Mouse (Mus musculus) forebrain, embryonic 12.5 days (tissue): Measurements from ENCODE around the gene Zmiz1. TPM values are rescaled to one million over a fixed set of nuclear protein-coding genes. Genes with fewer than 3 reads are reported as not detected.

ENCODE experiments used
- ATAC-seq: fragments of 200-750 bp; cut with Nextera tagmentation; 2 replicates; pipeline ENCODE4 v1.8.0; 2017; ENCODE audit warnings: moderate TSS enrichment; ENCODE audit not compliant: low FRiP score
- H3K27ac ChIP-seq: fragments of 300-500 bp; sonication (generic); 2 replicates; pipeline ENCODE4 v1.5.1; 2016; ENCODE audit warnings: mild to moderate bottlenecking
- H3K27me3 ChIP-seq: fragments of 300-500 bp; sonication (generic); 2 replicates; pipeline ENCODE4 v1.6.1; 2016; ENCODE audit warnings: mild to moderate bottlenecking
- H3K36me3 ChIP-seq: fragments of 300-500 bp; sonication (generic); replicated peaks from 2 replicates; pipeline ENCODE4 v1.6.1; 2016; ENCODE audit warnings: mild to moderate bottlenecking
- H3K4me1 ChIP-seq: fragments of 300-500 bp; sonication (generic); 2 replicates; pipeline ENCODE4 v1.6.1; 2016
- H3K4me2 ChIP-seq: fragments of 300-500 bp; sonication (generic); 2 replicates; pipeline ENCODE4 v1.6.1; 2016; ENCODE audit warnings: mild to moderate bottlenecking, moderate library complexity
- H3K4me3 ChIP-seq: fragments of 300-500 bp; sonication (generic); replicated peaks from 2 replicates; pipeline ENCODE4 v1.5.1; 2016; ENCODE audit warnings: mild to moderate bottlenecking
- H3K9ac ChIP-seq: fragments of 300-500 bp; sonication (generic); 2 replicates; pipeline ENCODE4 v1.6.1; 2016; ENCODE audit warnings: mild to moderate bottlenecking
- H3K9me3 ChIP-seq: fragments of 300-500 bp; sonication (generic); 2 replicates; pipeline ENCODE4 v1.6.1; 2016
- WGBS: fragments of 180-500 bp; shearing (Covaris S2); methylation state at CpG from one replicate; pipeline ENCODE4 v1.1.7; 2016; 5-methylcytosine and 5-hydroxymethylcytosine counted together
- polyA plus RNA-seq: library from polyadenylated mRNA; unstranded; fragments of >200 nt; fragmentation: Nextera tagmentation; extraction: Ambion mirVana; gene quantifications from 2 replicates; pipeline ENCODE4 v1.2.1, GENCODE M21; 2016

The Zmiz1 gene
- polyA plus RNA-seq, 1 experiment from 2014 or later: 64.1 TPM

- Histone ChIP-seq H3K4me3 (no peak overlapping the region), H3K9me3 (no peaks in the 10 kb centered on the region), H3K27me3 (no peaks in the 10 kb centered on the region), H3K4me1 (peaks cover 54% of the 10 kb centered on the region), H3K4me2 (no peak overlapping the region), H3K27ac (no peak overlapping the region), H3K9ac (no peak overlapping the region), H3K36me3 (peaks cover 58% of the 10 kb centered on the region)
- WGBS: 92% methylated on average over 3 of the region's 3 CpGs
- ATAC-seq: no peak
These were observed 168.7 kb downstream of the Zmiz1 start for GRCm38 (mm10) chr14:25627599-25628255.

GRCm38 (mm10) chr14:25628448-25629099 lies 169.6 kb downstream of the Zmiz1 start:
- H3K9me3 ChIP-seq: no peaks in the 10 kb centered on the region
- H3K36me3 ChIP-seq: peaks cover 57% of the 10 kb centered on the region
- ATAC-seq: no peak
- no peak overlapping the region for H3K9ac ChIP-seq
- no peak overlapping the region for H3K4me2 ChIP-seq
- H3K27ac ChIP-seq: peak overlapping the region; percentile 46; the same call in 1 of the 2 replicates
- H3K4me3 ChIP-seq: no peak overlapping the region
- no peaks in the 10 kb centered on the region for H3K27me3 ChIP-seq
- H3K4me1 ChIP-seq: peaks cover 54% of the 10 kb centered on the region
- 93% methylated on average over 5 of the region's 5 CpGs for WGBS

DNA sequence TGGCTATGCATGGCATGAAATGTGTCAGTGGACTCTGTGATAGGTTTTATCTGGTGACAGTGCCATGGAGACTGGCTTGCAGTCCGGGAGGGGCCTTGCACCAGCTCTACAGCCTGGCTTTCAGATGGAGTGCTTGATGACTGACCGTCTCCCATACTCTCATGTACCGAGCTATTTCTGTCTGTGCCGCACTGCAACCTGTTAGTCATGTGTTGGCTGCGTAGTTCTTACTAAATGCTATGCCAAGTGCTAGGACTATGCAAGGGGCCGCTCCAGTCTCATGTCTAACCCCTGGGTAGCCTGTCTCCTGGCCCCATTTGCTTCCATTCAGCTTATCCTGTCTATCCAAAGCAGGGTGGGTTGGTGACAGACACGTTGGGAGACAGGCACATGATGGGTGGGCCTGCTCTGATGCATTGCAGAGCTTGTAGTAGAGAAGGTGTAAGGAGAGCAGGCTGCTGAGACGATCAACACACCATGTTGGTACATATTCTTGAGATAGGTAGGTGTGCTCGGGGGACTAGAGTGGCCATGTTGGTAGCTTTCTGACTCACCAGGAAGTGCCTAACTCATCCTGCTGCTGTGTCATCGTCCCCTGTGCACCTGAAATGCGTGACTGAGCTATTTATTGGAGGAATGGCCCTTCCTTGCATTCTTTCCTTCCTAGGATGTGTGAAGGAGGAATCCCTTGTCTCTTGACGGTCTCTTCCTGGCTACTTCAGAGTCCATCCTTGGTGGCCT lies 171.1 kb downstream of the Zmiz1 start:
- H3K27me3 ChIP-seq: no peaks in the 10 kb centered on the region
- peaks cover 50% of the 10 kb centered on the region for H3K36me3 ChIP-seq
- no peak overlapping the region for H3K4me2 ChIP-seq
- H3K9ac ChIP-seq: no peak overlapping the region
- no peak overlapping the region for H3K4me3 ChIP-seq
- 0 out of 2 replicates have a peak overlapping the region, but pooled peaks have one; percentile 5 for H3K27ac ChIP-seq
- H3K9me3 ChIP-seq: no peaks in the 10 kb centered on the region
- 89% methylated on average over 12 of the region's 12 CpGs for WGBS
- ATAC-seq: no peak
- peaks cover 54% of the 10 kb centered on the region for H3K4me1 ChIP-seq

DNA sequence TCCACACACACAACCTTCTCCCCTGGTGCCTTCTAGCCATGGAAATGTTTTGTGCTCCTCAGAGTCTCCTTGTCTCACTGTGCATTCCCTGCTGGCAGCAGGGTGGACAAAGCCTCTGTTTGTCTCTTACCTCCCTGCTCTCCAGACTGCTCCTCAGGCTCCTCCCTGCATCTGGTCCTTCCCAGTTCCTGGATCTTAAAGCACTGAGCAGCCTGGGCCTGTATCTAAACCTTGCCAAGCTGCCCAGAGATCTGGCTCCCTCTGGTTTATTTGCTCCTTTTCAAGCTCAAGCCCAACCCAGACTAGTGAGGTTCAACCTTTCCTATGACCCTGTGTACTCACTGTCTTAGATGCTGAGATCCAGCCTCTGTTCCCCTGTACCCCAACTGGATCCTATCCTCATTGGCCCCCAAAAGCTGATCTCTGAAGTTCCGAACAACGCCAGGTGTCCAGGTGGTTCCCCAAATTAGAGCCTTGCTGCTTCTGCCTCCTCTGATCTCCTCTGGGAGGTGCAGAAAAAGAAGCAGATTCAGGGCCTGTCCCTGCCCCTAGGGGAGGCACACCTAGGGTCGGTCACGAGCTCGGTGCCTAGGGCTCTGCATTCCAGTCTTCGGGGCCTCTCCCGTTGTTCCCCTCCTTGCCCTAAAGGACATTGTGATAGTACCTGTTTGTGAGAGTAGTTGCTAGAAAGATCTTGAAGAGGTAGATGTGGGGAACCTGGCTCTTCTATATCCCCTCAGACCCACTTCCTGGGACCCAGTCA lies 171.8 kb downstream of the Zmiz1 start:
- no peak for ATAC-seq
- H3K27me3 ChIP-seq: no peaks in the 10 kb centered on the region
- peaks cover 54% of the 10 kb centered on the region for H3K4me1 ChIP-seq
- H3K36me3 ChIP-seq: peaks cover 50% of the 10 kb centered on the region
- no peaks in the 10 kb centered on the region for H3K9me3 ChIP-seq
- H3K27ac ChIP-seq: 0 out of 2 replicates have a peak overlapping the region, but pooled peaks have one; percentile 8
- H3K4me2 ChIP-seq: no peak overlapping the region
- 94% methylated on average over 7 of the region's 7 CpGs for WGBS
- no peak overlapping the region for H3K9ac ChIP-seq
- no peak overlapping the region for H3K4me3 ChIP-seq

DNA sequence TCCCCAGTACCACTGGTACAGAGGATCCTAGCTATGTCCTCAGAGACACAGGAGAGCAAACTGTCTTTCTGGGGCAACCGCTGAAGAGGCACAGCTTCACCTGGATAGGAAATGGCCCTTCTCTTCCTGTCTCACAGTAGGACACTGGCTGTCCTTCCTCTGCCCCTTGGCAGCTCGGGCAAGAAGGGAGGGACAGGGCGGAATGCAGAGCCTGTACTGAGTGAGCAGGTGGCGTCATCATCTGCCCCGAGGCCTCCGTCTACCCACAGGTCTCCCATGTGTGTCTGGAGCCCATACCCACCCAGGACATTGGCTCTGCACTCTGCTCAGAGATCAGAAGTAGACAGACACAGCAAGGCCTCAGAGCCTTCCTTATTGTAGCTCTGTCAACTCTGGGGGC lies 172.5 kb downstream of the Zmiz1 start:
- Histone ChIP-seq H3K36me3 (peaks cover 49% of the 10 kb centered on the region), H3K27me3 (no peaks in the 10 kb centered on the region), H3K9me3 (no peaks in the 10 kb centered on the region), H3K4me2 (no peak overlapping the region), H3K27ac (0 out of 2 replicates have a peak overlapping the region, but pooled peaks have one; percentile 8), H3K4me1 (peaks cover 59% of the 10 kb centered on the region), H3K9ac (no peak overlapping the region), H3K4me3 (no peak overlapping the region)
- WGBS: 89% methylated on average over 6 of the region's 6 CpGs
- no peak for ATAC-seq

DNA sequence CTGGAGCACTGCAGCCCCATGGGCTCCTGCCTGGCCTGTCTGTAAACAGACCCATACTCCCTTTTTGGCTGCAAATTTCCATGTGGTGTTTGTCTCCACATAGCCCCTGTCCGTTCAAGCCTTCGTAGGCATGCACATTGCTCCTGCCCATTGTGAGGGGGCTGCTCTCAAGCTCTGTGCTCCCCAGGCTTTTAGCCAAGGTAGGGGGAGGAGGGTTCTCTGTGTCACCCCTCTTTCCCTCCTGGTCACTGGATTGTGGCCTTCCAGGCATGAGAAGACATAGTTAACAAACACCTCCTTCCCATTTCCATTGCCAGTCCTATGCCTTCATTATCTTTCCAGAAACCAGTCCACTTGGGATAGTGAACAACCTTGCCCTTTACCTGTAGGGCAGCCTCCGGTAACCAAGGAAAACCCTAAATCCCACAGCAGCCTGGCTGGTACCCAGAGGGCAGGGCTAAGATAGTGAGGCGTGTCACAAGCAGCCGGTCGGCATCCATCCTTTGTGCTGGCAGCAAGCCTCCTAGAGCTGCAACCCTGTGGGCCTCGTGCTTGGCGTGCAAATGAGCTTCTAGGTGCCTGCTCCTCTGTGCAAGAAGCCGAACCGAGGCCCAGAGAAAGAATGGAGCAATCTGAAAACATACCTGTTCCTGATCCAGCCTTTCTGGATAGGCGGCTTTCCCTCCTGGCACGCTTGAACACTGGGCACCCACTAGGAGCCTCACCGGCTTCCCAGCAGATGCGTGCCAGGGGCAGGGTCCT lies 174.7 kb downstream of the Zmiz1 start:
- H3K4me1 ChIP-seq: peaks cover 61% of the 10 kb centered on the region
- no peak overlapping the region for H3K4me3 ChIP-seq
- no peak overlapping the region for H3K4me2 ChIP-seq
- WGBS: 71% methylated on average over 14 of the region's 14 CpGs
- peaks cover 57% of the 10 kb centered on the region for H3K36me3 ChIP-seq
- peak overlapping the region; percentile 43 for H3K27ac ChIP-seq
- H3K9me3 ChIP-seq: no peaks in the 10 kb centered on the region
- no peaks in the 10 kb centered on the region for H3K27me3 ChIP-seq
- ATAC-seq: no peak
- H3K9ac ChIP-seq: no peak overlapping the region

DNA sequence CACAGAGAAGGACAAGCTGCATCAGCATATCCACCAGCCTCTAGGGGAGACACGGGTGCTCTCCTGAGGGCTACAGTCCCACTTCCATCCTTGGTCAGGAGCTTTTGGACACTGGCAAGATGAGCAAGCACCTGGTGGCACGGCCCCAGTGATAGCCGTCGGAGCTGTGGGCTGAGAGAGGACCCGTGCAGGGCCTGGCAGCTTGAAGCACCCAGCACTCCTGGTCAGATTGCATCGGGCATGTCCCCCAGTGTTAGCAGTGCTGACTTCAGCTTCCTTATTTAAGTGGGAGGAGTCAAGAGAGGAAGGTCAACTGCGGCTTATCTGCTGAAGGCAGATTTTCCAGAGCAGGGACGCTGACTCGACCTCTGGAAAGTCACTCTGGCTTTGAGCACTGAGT lies 175.3 kb downstream of the Zmiz1 start:
- Histone ChIP-seq H3K4me3 (no peak overlapping the region), H3K9ac (no peak overlapping the region), H3K4me2 (no peak overlapping the region), H3K27me3 (no peaks in the 10 kb centered on the region), H3K27ac (peak overlapping the region; percentile 43), H3K36me3 (peaks cover 63% of the 10 kb centered on the region), H3K9me3 (no peaks in the 10 kb centered on the region), H3K4me1 (peaks cover 60% of the 10 kb centered on the region)
- no peak for ATAC-seq
- WGBS: 89% methylated on average over 9 of the region's 9 CpGs

- WGBS: 67% methylated on average over 12 of the region's 12 CpGs
- H3K4me1 ChIP-seq: peaks cover 62% of the 10 kb centered on the region
- no peak for ATAC-seq
- no peak overlapping the region for H3K9ac ChIP-seq
- H3K9me3 ChIP-seq: no peaks in the 10 kb centered on the region
- H3K4me3 ChIP-seq: no peak overlapping the region
- H3K4me2 ChIP-seq: no peak overlapping the region
- H3K27me3 ChIP-seq: no peaks in the 10 kb centered on the region
- H3K36me3 ChIP-seq: peaks cover 70% of the 10 kb centered on the region
- peak overlapping the region; percentile 67 for H3K27ac ChIP-seq
These were observed 176.8 kb downstream of the Zmiz1 start for GRCm38 (mm10) chr14:25635746-25636145.

DNA sequence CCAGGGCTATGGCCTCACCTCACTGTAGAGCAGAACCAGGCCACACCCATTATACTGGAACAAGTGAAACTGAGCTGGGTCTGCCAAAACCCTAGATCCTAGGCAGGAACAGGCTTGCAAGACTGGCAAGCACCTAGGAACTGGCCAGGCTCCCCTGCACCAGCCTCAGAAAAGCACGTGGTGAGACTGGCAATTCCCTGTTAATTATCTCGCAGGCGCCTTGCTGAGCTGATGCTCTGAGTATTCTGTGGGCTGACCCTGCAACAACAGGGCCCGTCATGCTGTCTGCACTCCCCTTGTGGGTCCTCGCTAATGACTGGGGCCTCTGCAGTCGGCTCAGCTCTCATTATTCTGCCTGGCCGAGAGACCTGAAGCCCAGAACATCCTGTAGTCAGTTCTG lies 177.3 kb downstream of the Zmiz1 start:
- H3K36me3 ChIP-seq: peaks cover 72% of the 10 kb centered on the region
- H3K4me1 ChIP-seq: peaks cover 63% of the 10 kb centered on the region
- peak overlapping the region; percentile 67 for H3K27ac ChIP-seq
- 19% methylated on average over 7 of the region's 7 CpGs for WGBS
- no peaks in the 10 kb centered on the region for H3K9me3 ChIP-seq
- no peaks in the 10 kb centered on the region for H3K27me3 ChIP-seq
- H3K4me2 ChIP-seq: no peak overlapping the region
- peak; percentile 74 for ATAC-seq
- no peak overlapping the region for H3K4me3 ChIP-seq
- 0 out of 2 replicates have a peak overlapping the region, but pooled peaks have one; percentile 12 for H3K9ac ChIP-seq

DNA sequence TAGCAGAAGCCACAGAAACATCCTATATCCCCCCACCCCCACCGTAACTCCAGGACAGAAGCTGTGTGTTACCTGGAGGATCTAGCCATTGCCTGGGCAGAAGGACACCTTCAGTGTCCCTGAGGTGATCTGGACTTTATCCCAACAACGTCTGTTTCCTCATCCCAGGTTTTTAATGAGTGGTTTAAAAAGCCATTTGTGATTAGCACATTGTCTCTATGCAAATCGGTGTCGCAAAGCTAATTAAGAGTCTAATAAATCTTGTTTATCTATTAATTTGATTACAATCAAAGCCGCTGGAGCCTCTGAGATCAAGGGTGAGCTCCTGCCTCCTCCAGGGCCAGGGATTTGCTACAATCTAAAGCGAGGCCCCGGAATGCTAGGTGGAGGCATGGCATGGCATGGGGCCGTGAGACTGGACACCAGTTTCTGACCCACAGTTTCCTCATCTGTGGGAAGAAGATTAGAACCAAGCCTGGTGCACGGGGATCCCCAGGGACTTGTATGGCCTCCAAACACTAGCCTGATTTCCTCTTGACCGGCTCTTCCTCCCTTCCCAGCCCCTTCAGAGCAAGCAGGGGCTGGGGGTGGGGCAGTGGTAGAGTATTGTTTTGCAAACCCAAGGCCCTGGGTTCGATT lies 180.3 kb downstream of the Zmiz1 start:
- Histone ChIP-seq H3K4me1 (peaks cover 42% of the 10 kb centered on the region), H3K4me3 (no peak overlapping the region), H3K9ac (no peak overlapping the region), H3K27ac (peak overlapping the region; percentile 25; the same call in 1 of the 2 replicates), H3K4me2 (no peak overlapping the region), H3K9me3 (no peaks in the 10 kb centered on the region), H3K36me3 (peaks cover 83% of the 10 kb centered on the region), H3K27me3 (no peaks in the 10 kb centered on the region)
- no peak for ATAC-seq
- WGBS: 75% methylated on average over 11 of the region's 11 CpGs

- Histone ChIP-seq H3K4me3 (no peak overlapping the region), H3K4me1 (peaks cover 38% of the 10 kb centered on the region), H3K9ac (no peak overlapping the region), H3K9me3 (no peaks in the 10 kb centered on the region), H3K4me2 (no peak overlapping the region), H3K27me3 (no peaks in the 10 kb centered on the region), H3K36me3 (peaks cover 88% of the 10 kb centered on the region), H3K27ac (no peak overlapping the region)
- WGBS: 91% methylated on average over 3 of the region's 3 CpGs
- no peak for ATAC-seq
These were observed 181.0 kb downstream of the Zmiz1 start for GRCm38 (mm10) chr14:25639979-25640378.
